Mouse (Mus musculus) cerebellum, adult (tissue): ENCODE results near the gene Pde10a.

Experiments
- ATAC-seq: cut with Nextera tagmentation; 2 replicates; pipeline ENCODE4 v1.9.2; 2017; ENCODE audit warnings: mild to moderate bottlenecking, moderate library complexity, mixed read lengths; ENCODE audit not compliant: insufficient number of reproducible peaks, low FRiP score, low TSS enrichment

Gene Pde10a

DNA sequence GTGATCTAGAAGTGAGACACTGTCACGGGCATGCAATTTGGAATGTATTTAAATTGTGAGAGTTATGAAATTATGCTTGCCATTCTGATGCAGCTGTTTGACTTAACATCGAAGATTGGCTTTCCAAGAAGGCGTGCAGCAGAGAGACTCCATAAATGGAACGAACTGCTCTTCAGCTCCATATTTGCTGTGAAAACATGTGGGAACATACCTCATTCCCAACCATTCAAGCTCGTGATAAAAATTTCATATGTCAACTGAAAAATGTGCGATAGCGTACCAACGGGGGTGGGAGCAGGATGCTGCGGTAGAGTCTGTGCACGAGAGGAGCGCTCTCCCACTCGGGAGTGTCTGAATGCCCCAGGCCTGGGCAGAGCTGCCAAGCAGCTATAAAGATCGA lies 293.5 kb downstream of the Pde10a start:
- no peak for ATAC-seq

DNA sequence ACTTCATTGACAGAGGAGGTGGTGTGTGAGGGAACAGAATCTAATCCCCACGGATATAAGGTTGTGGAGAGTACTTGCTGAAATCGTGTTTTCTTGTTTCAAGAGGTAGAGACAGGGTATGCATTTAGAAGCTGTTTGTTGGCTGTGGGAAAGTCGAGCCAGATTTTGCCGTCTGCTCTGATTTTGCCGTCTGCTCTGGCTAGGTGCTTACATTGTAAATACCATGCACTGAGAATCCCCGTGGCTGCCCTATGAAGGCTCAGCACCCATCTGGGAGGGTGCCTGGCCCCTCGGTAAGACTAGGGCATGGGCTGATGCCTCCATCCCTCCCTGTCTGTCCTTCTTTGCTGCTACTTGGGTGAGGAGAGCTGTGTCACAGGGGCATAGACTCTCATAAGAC lies 298.4 kb downstream of the Pde10a start:
- no peak for ATAC-seq

DNA sequence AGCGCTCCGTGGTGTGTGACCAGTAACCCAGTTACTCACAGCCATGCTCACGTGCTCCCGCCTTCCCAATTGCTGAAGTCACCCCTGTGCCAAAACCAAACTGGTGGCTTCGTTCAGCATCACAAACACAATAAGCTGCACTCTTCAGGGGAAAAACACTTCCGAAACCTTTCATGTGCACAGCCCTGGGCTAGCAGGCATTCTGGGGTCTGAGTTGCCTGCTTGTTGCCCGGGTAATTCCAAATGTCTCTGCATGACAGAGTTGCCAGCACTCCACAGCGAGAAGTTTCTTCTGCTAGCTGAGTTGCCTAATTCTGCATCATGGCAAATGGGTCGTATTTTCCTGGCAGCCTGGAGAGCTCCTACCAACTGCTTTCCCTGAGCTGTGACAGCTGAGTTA lies 302.0 kb downstream of the Pde10a start:
- ATAC-seq = no peak

DNA sequence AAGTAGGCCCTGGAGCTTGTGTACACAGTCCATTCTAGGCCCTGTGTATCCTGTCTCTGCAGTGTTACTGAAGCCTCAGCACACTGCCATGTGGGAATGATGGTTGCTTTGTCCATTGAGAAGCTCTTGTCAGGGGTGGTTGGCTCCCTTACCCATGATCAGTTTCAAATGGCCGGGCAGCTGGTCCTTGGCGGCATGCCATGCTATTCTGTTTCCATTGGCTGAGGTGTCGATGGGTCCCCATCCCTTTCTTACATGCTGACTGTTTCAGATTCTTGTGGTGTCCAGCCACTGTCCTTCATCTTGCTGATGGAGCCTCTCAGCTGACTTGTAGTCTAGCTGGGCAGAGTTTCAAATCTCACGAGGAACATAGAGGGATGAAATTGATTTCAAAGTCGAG lies 305.8 kb downstream of the Pde10a start:
- ATAC-seq = no peak

DNA sequence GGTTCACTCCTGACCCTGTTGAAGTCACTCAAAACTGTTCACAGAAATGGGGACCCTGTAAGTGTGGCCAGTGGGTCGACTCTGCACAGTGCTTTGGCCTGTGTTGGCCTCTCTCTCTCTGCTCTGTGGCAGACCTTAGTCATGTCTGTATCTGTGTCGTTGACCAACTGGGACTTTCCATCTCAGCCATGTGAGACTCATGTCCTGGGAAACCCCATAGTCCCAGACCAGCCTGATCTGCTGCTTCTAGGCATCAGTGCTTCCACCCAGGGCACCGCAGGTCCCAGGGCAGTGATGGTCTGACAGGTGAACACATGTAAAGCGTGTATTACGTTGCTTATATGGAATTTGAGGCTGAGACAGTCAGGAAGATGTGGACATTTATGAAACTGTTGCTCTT lies 311.1 kb downstream of the Pde10a start:
- ATAC-seq = no peak

DNA sequence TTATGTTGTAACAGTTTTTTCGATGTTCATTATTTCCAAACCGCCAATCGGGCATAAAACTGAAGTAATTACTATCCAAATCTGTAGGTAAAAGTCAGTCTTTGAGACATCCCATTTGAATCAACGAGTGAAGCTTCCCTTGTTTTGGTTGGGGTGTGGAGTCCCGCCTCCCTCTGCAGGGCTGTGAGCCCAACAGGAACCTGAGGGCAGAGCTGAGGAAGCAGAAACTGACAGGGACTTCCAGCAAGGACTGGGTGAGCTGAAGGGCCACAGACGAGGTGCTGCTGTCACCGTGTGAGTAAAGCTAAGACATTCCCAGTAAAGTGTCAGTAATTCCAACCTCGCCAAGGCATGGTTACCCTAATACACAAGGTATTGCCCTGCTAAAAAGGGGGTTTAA lies 313.1 kb downstream of the Pde10a start:
- ATAC-seq = no peak

DNA sequence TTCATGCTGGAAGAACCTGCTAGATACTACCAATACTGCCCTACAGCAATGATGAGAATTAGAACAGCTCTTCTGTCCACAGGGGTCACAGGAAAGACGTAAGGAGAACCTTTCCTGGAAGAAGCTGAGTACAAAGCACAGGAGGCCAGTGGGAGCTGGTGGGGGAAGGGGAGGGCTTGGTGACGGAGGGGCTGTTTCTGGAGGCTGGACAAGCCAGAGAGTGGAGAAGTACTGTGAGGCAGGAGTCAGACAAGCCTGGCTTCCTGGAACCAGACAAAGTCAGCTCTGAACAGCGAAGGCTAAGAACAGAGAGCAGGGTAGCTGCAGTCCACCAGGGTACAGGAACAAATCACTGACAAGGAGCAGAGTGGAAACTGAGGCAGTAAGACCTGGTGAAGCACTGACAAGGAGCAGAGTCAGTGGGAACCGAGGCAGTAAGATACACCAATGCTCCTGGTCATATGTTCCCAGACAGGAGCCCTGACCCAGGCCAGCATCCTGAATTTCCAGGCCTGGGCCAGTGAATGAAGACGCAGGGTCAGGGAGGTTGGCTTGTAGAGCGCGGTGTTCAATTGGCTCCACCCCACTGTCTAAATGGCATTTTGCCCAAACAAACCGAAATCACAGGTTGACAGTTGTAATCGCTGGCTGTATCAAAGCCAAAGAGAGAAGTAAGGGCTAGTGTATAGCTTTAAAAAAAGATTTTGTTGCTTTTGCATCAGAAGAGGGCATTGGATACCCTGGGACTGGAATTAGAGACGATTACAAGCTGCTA lies 314.3 kb downstream of the Pde10a start:
- no peak for ATAC-seq

DNA sequence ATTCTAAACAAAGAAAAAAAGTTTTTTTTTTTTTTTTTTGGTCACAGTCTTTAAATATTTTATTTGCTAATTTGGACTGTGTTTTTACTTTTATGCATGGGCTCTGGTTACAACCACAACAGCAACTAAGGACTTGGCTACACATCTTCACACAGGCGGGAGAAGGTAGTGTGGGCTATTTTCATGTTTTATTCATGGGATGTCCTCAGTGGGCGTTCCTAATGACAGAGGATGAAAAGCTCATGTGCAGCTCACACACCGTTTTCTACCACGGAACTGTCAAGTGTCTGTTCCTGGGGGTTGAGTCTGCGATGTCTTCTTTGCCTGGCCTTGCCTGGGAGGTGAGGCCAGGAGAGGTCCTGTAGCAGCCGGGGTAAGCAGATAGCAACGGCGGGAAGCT lies 315.9 kb downstream of the Pde10a start:
- no peak for ATAC-seq

DNA sequence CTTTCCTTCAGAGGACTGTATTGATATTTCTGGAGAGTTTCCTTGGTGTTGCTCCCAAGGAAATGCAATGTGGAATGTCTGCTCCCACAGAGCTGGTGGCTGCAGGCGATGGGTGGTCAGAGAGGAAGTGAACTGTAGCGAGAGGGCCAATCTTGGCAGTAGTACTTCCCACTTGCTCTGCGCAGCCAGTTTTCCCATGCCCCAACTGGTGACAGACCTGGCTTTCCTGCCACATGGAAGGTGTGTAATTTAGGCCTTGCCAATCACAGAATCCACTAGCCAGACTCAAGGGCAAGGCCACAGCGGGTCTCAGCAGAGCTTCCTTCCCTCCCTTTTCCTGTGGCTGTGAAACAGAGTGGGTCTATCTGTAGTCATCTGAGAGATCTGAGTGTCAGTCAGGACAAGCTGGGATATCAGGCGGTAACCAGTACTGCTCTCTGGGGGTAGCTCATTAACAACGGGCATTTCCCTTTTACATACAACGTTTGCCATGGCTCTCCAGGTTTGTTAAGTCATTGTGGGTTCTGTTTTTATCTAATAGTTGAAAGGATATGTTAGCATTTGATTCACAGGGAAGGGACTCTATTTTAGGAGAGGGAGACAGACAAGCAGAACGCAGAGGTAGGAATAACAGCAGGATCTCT lies 316.8 kb downstream of the Pde10a start:
- peak; percentile 79 for ATAC-seq

DNA sequence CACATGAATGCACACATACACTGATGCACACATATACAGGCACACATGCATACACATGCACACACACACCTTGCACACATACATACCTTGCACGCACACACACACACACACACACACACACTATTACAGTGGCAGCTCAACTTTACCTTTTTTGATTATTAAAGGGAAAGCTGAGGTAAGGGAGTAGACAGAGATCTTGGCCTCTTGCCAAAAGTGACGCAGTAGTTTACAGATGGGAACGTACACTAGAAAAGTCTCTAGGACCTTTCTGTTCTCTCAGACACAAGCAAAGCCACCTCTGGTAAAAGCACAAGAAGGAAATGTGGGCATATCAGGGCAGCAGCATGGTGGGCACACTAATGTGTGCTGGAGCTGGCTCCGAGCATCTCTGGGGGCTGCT lies 317.5 kb downstream of the Pde10a start:
- ATAC-seq = no peak

DNA sequence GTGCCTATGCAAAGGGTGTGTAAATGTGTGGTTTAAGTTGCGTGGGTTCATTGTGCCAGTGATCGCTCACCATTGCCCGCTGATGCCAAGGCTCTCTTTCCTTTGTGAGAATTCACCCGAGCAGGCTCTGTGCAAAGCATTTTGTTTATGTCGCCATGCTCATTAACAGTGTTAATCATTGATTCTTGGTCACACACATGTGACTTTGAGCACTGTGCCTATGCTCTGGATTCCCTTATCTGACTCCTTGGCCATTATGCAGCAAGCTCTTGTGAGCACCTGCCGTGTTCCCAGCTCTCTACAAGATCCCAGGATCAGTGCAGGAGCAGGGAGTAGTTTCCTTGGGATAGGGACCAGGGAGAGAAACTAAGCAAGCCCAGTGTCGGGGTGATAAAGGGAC lies 318.8 kb downstream of the Pde10a start:
- no peak for ATAC-seq

DNA sequence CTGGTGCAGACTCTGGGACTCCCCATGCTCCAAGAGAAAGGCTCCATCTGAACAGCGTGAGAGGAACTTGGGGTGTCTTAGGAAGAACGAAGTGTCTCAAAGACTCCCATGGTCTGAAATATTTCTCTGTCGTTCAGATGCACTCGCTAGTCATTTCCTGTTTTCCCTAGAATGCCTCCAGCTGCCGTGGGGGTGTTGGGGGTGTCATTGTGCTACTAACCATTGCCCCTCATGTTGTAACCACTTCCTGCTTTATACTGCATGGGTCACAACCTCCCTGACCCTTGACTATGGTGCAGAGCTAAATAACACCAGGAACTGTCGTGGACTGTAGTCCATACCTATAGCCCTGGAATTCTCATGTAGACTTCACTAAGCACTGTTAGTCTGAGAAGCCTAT lies 321.3 kb downstream of the Pde10a start:
- no peak for ATAC-seq

DNA sequence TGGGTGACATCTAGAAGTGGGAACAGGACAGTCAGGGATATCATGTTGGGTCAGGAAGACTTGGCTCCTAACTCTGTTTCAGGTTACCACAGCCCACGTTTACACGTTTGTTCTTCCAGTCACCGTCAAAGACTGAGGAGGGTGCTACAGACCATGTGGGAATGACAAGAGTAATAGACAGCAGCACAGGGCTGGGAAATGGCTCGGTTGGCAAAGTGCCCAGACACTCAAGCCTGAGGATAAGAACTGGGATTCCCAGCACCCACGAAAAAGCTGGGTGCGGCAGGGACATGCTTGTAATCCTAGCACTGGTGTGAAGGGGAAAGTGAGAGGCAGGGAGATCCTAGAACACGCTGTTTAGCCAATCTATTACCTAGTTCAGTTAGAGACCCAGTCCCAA lies 322.4 kb downstream of the Pde10a start:
- ATAC-seq = no peak

DNA sequence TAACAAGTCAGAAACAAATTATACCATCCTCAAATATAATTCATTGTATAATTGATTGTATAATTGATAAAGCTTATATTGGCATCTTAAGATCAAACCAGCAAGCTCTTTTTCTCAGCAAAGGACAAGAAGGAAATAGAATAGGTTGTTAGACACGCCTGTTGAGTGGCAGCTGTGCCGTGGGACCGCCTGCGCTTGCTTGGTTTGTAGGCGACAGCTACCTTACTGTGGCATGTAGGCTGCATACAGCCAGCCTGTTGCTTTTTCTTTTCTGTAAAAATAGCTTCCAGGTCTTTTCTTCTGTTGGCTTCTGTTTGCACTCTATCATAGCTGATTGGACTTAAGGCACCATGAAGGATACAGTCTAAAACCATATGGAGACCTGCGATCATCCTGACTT lies 326.7 kb downstream of the Pde10a start:
- no peak for ATAC-seq

DNA sequence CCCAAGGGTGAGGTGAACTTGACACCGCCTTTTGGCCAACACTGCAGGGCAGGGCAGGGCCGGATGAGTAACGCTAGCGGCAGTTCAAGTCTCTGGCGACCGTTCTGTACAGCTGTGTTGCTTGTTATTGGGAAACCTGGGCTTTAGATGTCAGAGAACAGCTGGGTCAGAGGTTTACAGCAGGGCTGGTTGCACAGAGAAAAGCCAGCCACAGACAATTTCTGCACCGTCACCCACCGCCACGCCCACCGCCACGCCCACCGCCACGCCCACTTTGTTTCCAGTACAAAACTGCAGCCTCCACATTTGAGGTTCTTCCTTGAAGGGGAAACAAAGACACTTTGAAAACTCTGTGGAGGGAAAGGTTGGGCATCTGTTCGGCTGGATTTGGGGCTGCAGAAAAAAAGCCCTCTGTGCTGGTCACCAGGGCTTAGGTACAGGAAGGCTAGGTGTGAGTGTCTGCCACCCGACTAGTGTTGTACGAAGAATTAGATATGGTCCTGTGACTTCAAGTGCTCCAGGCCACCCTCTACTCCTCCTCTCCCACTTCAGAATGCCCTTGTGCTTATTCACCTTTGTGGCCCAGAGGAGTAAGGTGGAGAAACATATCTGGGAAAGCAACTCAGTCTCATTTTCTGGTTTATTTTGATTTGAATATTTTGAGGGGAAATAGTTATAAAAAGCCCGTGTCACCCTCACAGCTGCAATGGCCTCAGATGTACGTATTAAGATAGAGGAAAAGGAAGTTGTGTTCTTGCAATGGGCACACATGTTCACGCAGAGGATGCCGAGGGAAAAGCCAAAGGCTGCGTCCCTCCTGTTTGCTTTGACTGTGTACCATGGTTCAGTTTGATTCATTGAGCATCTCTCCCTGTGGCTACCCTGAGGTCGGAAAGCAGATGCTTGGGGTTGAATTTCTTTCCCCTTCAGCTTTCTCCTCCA lies 331.5 kb downstream of the Pde10a start:
- ATAC-seq = no peak

DNA sequence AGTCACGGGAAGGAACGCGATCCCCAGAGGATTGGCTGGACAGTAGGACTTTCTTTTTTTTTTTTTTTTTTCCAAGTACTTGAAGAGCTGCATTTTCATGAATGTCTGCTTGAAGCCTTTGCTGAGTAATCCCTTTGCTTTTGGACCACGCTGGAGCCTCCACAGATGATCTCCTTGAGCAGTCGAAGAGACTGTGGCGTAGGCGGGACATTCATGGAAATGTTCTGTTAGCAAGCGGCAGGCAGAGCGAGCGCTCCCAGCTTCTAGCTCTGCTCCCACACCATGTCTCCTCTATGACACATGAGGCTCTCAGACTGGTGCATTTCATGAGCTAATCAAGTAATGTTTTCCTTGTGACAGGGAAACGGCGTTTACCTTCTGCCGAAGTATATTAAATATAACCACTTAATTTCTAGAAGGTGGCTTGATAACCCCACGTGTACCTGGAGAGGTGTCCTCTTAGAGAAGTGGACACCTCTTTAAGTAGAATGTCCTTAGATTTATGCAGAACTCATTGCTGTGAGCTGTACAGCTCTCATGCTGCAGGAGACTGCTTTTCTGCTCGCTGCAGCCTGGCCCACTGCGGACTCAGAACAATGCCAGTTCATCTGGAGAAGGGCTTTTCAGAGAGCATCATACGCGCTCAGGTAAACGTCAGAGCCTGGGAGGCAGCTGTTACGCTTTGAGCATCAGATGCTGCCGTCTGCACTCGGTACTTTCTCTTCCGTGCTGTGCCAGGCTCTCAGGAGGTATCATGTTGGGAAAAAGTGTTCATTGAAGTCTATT lies 333.7 kb downstream of the Pde10a start:
- ATAC-seq = no peak

DNA sequence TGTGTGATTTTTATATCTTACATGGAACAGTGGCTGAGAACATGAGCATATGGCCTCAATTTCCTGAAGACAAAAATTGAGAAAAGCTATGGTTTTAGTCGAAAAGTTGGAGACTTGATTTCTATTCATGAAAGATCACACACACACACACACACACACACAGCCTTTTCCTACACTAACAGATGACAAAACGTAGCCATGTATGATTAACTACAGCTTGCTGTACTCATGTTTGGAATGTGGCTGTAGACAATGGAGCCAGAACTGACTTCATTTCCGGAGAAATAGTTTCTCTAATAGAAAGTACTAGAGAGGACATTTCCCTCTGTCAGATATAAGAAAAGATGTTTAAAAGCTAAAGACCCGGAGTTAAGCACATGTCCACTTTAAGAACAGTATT lies 334.3 kb downstream of the Pde10a start:
- ATAC-seq = no peak

DNA sequence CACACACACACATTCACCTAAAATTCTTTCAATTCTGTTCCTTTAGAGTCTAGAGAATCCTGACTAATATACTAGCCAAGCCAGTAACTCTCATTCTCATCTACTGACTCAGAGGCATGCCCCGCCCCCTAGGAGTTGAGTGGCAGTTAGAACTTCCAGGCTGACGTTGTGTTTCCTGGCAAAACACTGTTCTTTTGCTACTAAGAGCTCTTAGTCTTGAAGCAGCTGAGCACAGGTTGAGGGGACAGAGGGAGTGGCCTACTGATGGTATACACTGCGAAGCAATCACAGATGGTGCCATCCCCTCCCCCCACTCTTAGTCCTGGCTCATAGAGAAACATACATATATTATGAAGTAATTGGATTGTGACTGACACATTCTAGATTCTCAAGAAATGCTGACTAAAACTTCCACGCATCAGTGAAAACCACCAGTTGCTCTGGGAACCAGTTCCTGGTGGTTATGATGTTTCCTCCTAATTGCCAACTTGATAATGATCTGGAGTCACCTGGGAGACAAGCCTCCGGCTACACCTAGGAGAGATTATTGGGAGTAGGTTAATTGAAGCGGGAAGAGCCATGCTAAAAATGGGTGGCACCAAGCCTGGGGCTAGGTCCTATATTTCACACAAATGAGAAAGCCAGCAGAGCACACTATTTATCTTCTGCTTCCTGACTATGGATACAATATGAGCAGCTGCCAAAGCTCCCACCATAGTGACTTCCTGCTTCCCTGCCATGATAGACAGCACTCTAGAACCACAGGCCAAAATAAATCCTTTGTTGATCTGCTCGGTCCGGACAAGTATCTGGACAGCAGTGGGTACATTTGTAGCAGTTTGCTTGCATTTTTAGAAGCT lies 339.7 kb downstream of the Pde10a start:
- ATAC-seq = no peak
